Mouse (Mus musculus): ENCODE results near the gene Ccp110. TPM values are rescaled to one million over a fixed set of nuclear protein-coding genes. Genes with fewer than 3 reads are reported as not detected.

Gene Ccp110
- 45.0 and 59.8 TPM in 2 replicates for polyA plus RNA-seq (2012; rRNA removed)

- Histone ChIP-seq H3K36me3 (ENCODE audit: control insufficient read depth, insufficient read depth, low read length) (peaks cover 2% of the 10 kb centered on the region), H3K27me3 (ENCODE audit: control insufficient read depth, insufficient read depth, low read length) (no peaks in the 10 kb centered on the region), H3K4me3 (ENCODE audit: control insufficient read depth, low read depth, low read length) (peak within 1 kb of the TSS; percentile 93), H3K27ac (ENCODE audit: control insufficient read depth, insufficient read depth, low read depth, low read length) (peak within 1 kb of the TSS; percentile 92), H3K4me1 (ENCODE audit: control insufficient read depth, insufficient read depth, low read length) (no peaks in the 10 kb centered on the region)
- TF ChIP-seq CTCF (IDR thresholded peaks at IDR 0.05; ENCODE audit: control insufficient read depth, insufficient read depth, insufficient replicate concordance, low read depth, low read length) (no peak), POLR2A (IDR thresholded peaks at IDR 0.05; ENCODE audit: control insufficient read depth, low read depth, low read length) (peak; percentile 80; the same call in 1 of the 2 replicates)
Observed at GRCm38 (mm10) chr7:118712228-118713173, at the start of gene Ccp110. Gene Ccp110, plus strand, starts transcription at chr7:118712552.

DNA sequence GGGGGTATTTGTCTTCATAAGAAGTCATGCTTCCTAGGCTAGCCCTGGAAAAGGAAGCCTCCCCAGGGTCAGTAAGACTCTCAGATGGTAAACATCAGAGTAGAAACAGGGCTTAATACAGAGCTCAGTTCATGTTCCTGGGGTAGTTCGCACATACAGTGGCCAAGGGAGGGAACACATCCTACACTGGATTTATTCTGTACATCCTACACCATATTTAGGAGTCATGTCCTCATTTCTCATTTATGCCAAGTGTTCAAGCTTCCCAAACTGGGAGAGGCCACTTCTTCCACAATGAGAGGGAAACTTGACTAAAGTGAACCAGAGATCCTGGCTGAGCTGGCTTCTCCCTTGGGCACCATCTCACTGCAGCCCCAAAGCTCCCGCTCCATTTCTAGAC is 44.6 kb upstream of the Ccp110 start:
- H3K4me3 ChIP-seq (ENCODE audit: control insufficient read depth, low read depth, low read length) = no peak overlapping the region
- no peaks in the 10 kb centered on the region for H3K36me3 ChIP-seq (ENCODE audit: control insufficient read depth, insufficient read depth, low read length)
- no peaks in the 10 kb centered on the region for H3K4me1 ChIP-seq (ENCODE audit: control insufficient read depth, insufficient read depth, low read length)
- H3K27me3 ChIP-seq (ENCODE audit: control insufficient read depth, insufficient read depth, low read length) = no peaks in the 10 kb centered on the region
- no peak for TF ChIP-seq POLR2A (IDR thresholded peaks at IDR 0.05; ENCODE audit: control insufficient read depth, low read depth, low read length)
- TF ChIP-seq CTCF (IDR thresholded peaks at IDR 0.05; ENCODE audit: control insufficient read depth, insufficient read depth, insufficient replicate concordance, low read depth, low read length) = no peak
- no peak overlapping the region for H3K27ac ChIP-seq (ENCODE audit: control insufficient read depth, insufficient read depth, low read depth, low read length)

- no peaks in the 10 kb centered on the region for H3K36me3 ChIP-seq (ENCODE audit: control insufficient read depth, insufficient read depth, low read length)
- H3K27me3 ChIP-seq (ENCODE audit: control insufficient read depth, insufficient read depth, low read length) = no peaks in the 10 kb centered on the region
- TF ChIP-seq POLR2A (IDR thresholded peaks at IDR 0.05; ENCODE audit: control insufficient read depth, low read depth, low read length) = no peak
- TF ChIP-seq CTCF (IDR thresholded peaks at IDR 0.05; ENCODE audit: control insufficient read depth, insufficient read depth, insufficient replicate concordance, low read depth, low read length) = no peak
- H3K27ac ChIP-seq (ENCODE audit: control insufficient read depth, insufficient read depth, low read depth, low read length) = no peak overlapping the region
- H3K4me1 ChIP-seq (ENCODE audit: control insufficient read depth, insufficient read depth, low read length) = no peaks in the 10 kb centered on the region
- H3K4me3 ChIP-seq (ENCODE audit: control insufficient read depth, low read depth, low read length) = no peak overlapping the region
Observed at GRCm38 (mm10) chr7:118670142-118670541, 42.2 kb upstream of the Ccp110 start.

DNA sequence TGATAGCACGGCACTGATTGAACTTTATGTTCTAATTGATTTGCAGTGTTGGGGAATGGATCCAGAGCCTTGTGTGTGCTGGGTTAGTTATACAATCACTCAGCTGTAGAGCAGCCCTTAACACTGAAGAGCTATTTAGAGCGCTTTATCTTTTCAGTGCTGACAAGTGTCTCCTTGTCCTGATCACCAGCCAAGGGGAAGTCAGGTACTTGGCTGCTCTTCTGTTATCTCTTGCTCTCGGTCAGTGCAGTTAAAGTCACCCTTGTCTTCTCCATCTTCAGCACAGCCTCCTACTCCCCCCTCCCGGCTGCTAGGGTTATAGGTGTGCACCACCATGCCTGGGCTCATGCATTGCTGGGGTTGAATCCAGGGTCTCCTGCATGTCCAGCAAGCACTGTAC is 35.5 kb upstream of the Ccp110 start:
- H3K27me3 ChIP-seq (ENCODE audit: control insufficient read depth, insufficient read depth, low read length) = no peaks in the 10 kb centered on the region
- H3K4me1 ChIP-seq (ENCODE audit: control insufficient read depth, insufficient read depth, low read length) = no peaks in the 10 kb centered on the region
- H3K4me3 ChIP-seq (ENCODE audit: control insufficient read depth, low read depth, low read length) = no peak overlapping the region
- no peak overlapping the region for H3K27ac ChIP-seq (ENCODE audit: control insufficient read depth, insufficient read depth, low read depth, low read length)
- H3K36me3 ChIP-seq (ENCODE audit: control insufficient read depth, insufficient read depth, low read length) = no peaks in the 10 kb centered on the region
- TF ChIP-seq POLR2A (IDR thresholded peaks at IDR 0.05; ENCODE audit: control insufficient read depth, low read depth, low read length) (no peak), CTCF (IDR thresholded peaks at IDR 0.05; ENCODE audit: control insufficient read depth, insufficient read depth, insufficient replicate concordance, low read depth, low read length) (no peak)

GRCm38 (mm10) chr7:118688199-118688598 is 24.2 kb upstream of the Ccp110 start:
- Histone ChIP-seq H3K4me3 (ENCODE audit: control insufficient read depth, low read depth, low read length) (no peak overlapping the region), H3K36me3 (ENCODE audit: control insufficient read depth, insufficient read depth, low read length) (peaks cover 8% of the 10 kb centered on the region), H3K4me1 (ENCODE audit: control insufficient read depth, insufficient read depth, low read length) (no peaks in the 10 kb centered on the region), H3K27ac (ENCODE audit: control insufficient read depth, insufficient read depth, low read depth, low read length) (no peak overlapping the region), H3K27me3 (ENCODE audit: control insufficient read depth, insufficient read depth, low read length) (no peaks in the 10 kb centered on the region)
- TF ChIP-seq CTCF (IDR thresholded peaks at IDR 0.05; ENCODE audit: control insufficient read depth, insufficient read depth, insufficient replicate concordance, low read depth, low read length) (peak; percentile 54; the same call in 1 of the 2 replicates), POLR2A (IDR thresholded peaks at IDR 0.05; ENCODE audit: control insufficient read depth, low read depth, low read length) (no peak)

GRCm38 (mm10) chr7:118689088-118689487 is 23.3 kb upstream of the Ccp110 start:
- Histone ChIP-seq H3K27ac (ENCODE audit: control insufficient read depth, insufficient read depth, low read depth, low read length) (no peak overlapping the region), H3K27me3 (ENCODE audit: control insufficient read depth, insufficient read depth, low read length) (no peaks in the 10 kb centered on the region), H3K36me3 (ENCODE audit: control insufficient read depth, insufficient read depth, low read length) (peaks cover 10% of the 10 kb centered on the region), H3K4me3 (ENCODE audit: control insufficient read depth, low read depth, low read length) (no peak overlapping the region), H3K4me1 (ENCODE audit: control insufficient read depth, insufficient read depth, low read length) (no peaks in the 10 kb centered on the region)
- TF ChIP-seq CTCF (IDR thresholded peaks at IDR 0.05; ENCODE audit: control insufficient read depth, insufficient read depth, insufficient replicate concordance, low read depth, low read length) (no peak), POLR2A (IDR thresholded peaks at IDR 0.05; ENCODE audit: control insufficient read depth, low read depth, low read length) (no peak)

DNA sequence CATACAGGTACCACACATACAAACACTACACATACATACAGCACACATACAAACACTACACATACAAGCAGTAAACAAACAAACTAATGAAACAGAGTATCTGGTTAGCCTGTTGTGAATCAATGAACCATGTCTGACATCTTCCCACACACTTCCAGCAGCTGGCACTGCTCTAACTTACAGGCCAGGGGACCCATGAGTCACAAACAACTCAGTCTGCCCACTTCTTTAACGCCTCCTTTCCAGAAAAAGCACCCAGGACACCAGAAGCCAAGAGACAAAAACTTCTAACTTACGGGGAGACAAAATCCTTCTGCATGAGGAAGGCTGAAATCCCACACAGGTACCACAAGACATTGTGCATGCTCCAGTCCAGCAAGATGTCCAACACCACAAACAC is 21.1 kb upstream of the Ccp110 start:
- peaks cover 12% of the 10 kb centered on the region for H3K36me3 ChIP-seq (ENCODE audit: control insufficient read depth, insufficient read depth, low read length)
- H3K4me1 ChIP-seq (ENCODE audit: control insufficient read depth, insufficient read depth, low read length) = no peaks in the 10 kb centered on the region
- H3K27me3 ChIP-seq (ENCODE audit: control insufficient read depth, insufficient read depth, low read length) = no peaks in the 10 kb centered on the region
- no peak overlapping the region for H3K27ac ChIP-seq (ENCODE audit: control insufficient read depth, insufficient read depth, low read depth, low read length)
- no peak overlapping the region for H3K4me3 ChIP-seq (ENCODE audit: control insufficient read depth, low read depth, low read length)
- TF ChIP-seq CTCF (IDR thresholded peaks at IDR 0.05; ENCODE audit: control insufficient read depth, insufficient read depth, insufficient replicate concordance, low read depth, low read length) (no peak), POLR2A (IDR thresholded peaks at IDR 0.05; ENCODE audit: control insufficient read depth, low read depth, low read length) (no peak)

Data from testis, adult 2 months (tissue).